Comparison of ENCODE assay signal across 8 mouse cellular contexts in genomic region chr1:63181019-63181418, GRCm38 (mm10). TPM values are rescaled to one million over a fixed set of nuclear protein-coding genes. Genes with fewer than 3 reads are reported as not detected.
DNase-seq lines count a peak whose midpoint lies in the region; ATAC-seq and TF ChIP-seq lines count a peak whose summit lies in the region.

No protein-coding gene starts in this region.

- no peak for TF ChIP-seq EP300 in liver, postnatal 0 days (IDR thresholded peaks at IDR 0.05; ENCODE audit: low read depth)

- H3K36me3 ChIP-seq in forebrain, embryonic 14.5 days (ENCODE audit: control insufficient read depth, insufficient read depth, low read length): peaks cover 25% of the 10 kb centered on the region
- H3K36me3 ChIP-seq in liver, postnatal 0 days (replicated peaks; ENCODE audit: insufficient read depth, low read length): peaks cover 22% of the 10 kb centered on the region
- peaks cover 20% of the 10 kb centered on the region for H3K36me3 ChIP-seq in neural tube, embryonic 15.5 days

- peak; percentile 85 for ATAC-seq in forebrain, embryonic 14.5 days
- peak; percentile 60 for ATAC-seq in liver, postnatal 0 days
- peak; percentile 78 for ATAC-seq in neural tube, embryonic 15.5 days (ENCODE audit: low FRiP score)

- H3K4me2 ChIP-seq in forebrain, embryonic 14.5 days (ENCODE audit: low read length): no peak overlapping the region
- no peak overlapping the region for H3K4me2 ChIP-seq in liver, postnatal 0 days (ENCODE audit: low read depth, low read length)
- H3K4me2 ChIP-seq in neural tube, embryonic 15.5 days: no peak overlapping the region

- DNase-seq in ES-CJ7 (ENCODE audit: low read depth, low spot score): peak; percentile 99
- peak; percentile 81 for DNase-seq in cerebellum, adult 11 months
- peak; percentile 98 for DNase-seq in forebrain, embryonic 14.5 days (ENCODE audit: low spot score)
- peak; percentile 75 for DNase-seq in heart, postnatal 25 days (ENCODE audit: low spot score)
- peak; percentile 96 for DNase-seq in layer of hippocampus, adult 11-12 months (ENCODE audit: low spot score)
- peak; percentile 92 for DNase-seq in liver, postnatal 0 days
- peak; percentile 94 for DNase-seq in testis, postnatal 10 days (ENCODE audit: low spot score)

- H3K27ac ChIP-seq in forebrain, embryonic 14.5 days (ENCODE audit: low read depth, low read length): no peak overlapping the region
- no peak overlapping the region for H3K27ac ChIP-seq in liver, postnatal 0 days (ENCODE audit: low read depth)
- H3K27ac ChIP-seq in neural tube, embryonic 15.5 days (replicated peaks): no peak overlapping the region

- intact Hi-C loops in heart, postnatal 25 days (cut with DNase I): loop anchor here (5.0 kb wide), 2 partner anchors 56 to 71 kb away; no protein-coding TSS in a partner anchor

- H3K9ac ChIP-seq in forebrain, embryonic 14.5 days (ENCODE audit: low read length): no peak overlapping the region
- no peak overlapping the region for H3K9ac ChIP-seq in liver, postnatal 0 days (replicated peaks)
- H3K9ac ChIP-seq in neural tube, embryonic 15.5 days (replicated peaks): no peak overlapping the region

- H3K9me3 ChIP-seq in forebrain, embryonic 14.5 days (replicated peaks; ENCODE audit: control insufficient read depth, low read length): no peaks in the 10 kb centered on the region
- H3K9me3 ChIP-seq in liver, postnatal 0 days (ENCODE audit: low read length): no peaks in the 10 kb centered on the region
- H3K9me3 ChIP-seq in neural tube, embryonic 15.5 days (replicated peaks): no peaks in the 10 kb centered on the region

- no peaks in the 10 kb centered on the region for H3K27me3 ChIP-seq in forebrain, embryonic 14.5 days (replicated peaks; ENCODE audit: control insufficient read depth, insufficient read depth, low read length)
- no peaks in the 10 kb centered on the region for H3K27me3 ChIP-seq in liver, postnatal 0 days (ENCODE audit: insufficient read depth, low read length)
- H3K27me3 ChIP-seq in neural tube, embryonic 15.5 days (replicated peaks): no peaks in the 10 kb centered on the region

- WGBS in forebrain, embryonic 14.5 days: 3% methylated on average over 3 of the region's 3 CpGs
- 5% methylated on average over 3 of the region's 3 CpGs for WGBS in liver, postnatal 0 days (ENCODE audit: insufficient replicate concordance)
- WGBS in neural tube, embryonic 15.5 days: 3% methylated on average over 3 of the region's 3 CpGs

- peak; percentile 97 for TF ChIP-seq CTCF in liver, postnatal 0 days (IDR thresholded peaks at IDR 0.05; ENCODE audit: low read depth)

- H3K4me1 ChIP-seq in forebrain, embryonic 14.5 days (ENCODE audit: control insufficient read depth, insufficient read depth, low read length): peaks cover 8% of the 10 kb centered on the region; the same call in 1 of the 2 replicates
- peaks cover 12% of the 10 kb centered on the region for H3K4me1 ChIP-seq in liver, postnatal 0 days (ENCODE audit: insufficient read depth)
- peaks cover 16% of the 10 kb centered on the region for H3K4me1 ChIP-seq in neural tube, embryonic 15.5 days

- H3K4me3 ChIP-seq in forebrain, embryonic 14.5 days (ENCODE audit: low read depth, low read length): no peak overlapping the region
- no peak overlapping the region for H3K4me3 ChIP-seq in liver, postnatal 0 days (ENCODE audit: low read depth, low read length)
- H3K4me3 ChIP-seq in neural tube, embryonic 15.5 days (replicated peaks): no peak overlapping the region

RNA-seq across cellular contexts. Expression of gene Ndufs1, which starts 4.4 kb away (rescaled TPM):
- polyA plus RNA-seq in forebrain, embryonic 14.5 days (2014; fragmentation: Nextera tagmentation; extraction: Ambion mirVana): 118 and 126 TPM in 2 replicates
- total RNA-seq in heart, postnatal 25 days (2021): 100 to 1,000 TPM; 830 to 856 TPM
- polyA plus RNA-seq in liver, postnatal 0 days (2015; fragmentation: Nextera tagmentation; extraction: Ambion mirVana): 88.8 and 102 TPM in 2 replicates
- polyA plus RNA-seq in neural tube, embryonic 15.5 days (2015; fragmentation: Nextera tagmentation; extraction: Ambion mirVana): 160 and 161 TPM in 2 replicates

RNA-seq across cellular contexts. Expression of gene Eef1b2, which starts 4.4 kb away (rescaled TPM):
- polyA plus RNA-seq in forebrain, embryonic 14.5 days (2014; fragmentation: Nextera tagmentation; extraction: Ambion mirVana): 531 and 625 TPM in 2 replicates
- 100 to 1,000 TPM; 356 to 385 TPM for total RNA-seq in heart, postnatal 25 days (2021)
- polyA plus RNA-seq in liver, postnatal 0 days (2015; fragmentation: Nextera tagmentation; extraction: Ambion mirVana): 352 and 364 TPM in 2 replicates
- 484 and 500 TPM in 2 replicates for polyA plus RNA-seq in neural tube, embryonic 15.5 days (2015; fragmentation: Nextera tagmentation; extraction: Ambion mirVana)

RNA-seq across cellular contexts. Expression of gene Gpr1, which starts 33.3 kb away (rescaled TPM):
- polyA plus RNA-seq in forebrain, embryonic 14.5 days (2014; fragmentation: Nextera tagmentation; extraction: Ambion mirVana): 0.40 and 0.72 TPM in 2 replicates
- under 1 TPM; 0.31 to 0.49 TPM for total RNA-seq in heart, postnatal 25 days (2021)
- 0.05 TPM in 1 of 2 replicates, not detected in the other for polyA plus RNA-seq in liver, postnatal 0 days (2015; fragmentation: Nextera tagmentation; extraction: Ambion mirVana)
- polyA plus RNA-seq in neural tube, embryonic 15.5 days (2015; fragmentation: Nextera tagmentation; extraction: Ambion mirVana): 0.54 and 0.78 TPM in 2 replicates
